Mouse (Mus musculus): Measurements from ENCODE around the gene Dnph1.

Gene Dnph1

DNA sequence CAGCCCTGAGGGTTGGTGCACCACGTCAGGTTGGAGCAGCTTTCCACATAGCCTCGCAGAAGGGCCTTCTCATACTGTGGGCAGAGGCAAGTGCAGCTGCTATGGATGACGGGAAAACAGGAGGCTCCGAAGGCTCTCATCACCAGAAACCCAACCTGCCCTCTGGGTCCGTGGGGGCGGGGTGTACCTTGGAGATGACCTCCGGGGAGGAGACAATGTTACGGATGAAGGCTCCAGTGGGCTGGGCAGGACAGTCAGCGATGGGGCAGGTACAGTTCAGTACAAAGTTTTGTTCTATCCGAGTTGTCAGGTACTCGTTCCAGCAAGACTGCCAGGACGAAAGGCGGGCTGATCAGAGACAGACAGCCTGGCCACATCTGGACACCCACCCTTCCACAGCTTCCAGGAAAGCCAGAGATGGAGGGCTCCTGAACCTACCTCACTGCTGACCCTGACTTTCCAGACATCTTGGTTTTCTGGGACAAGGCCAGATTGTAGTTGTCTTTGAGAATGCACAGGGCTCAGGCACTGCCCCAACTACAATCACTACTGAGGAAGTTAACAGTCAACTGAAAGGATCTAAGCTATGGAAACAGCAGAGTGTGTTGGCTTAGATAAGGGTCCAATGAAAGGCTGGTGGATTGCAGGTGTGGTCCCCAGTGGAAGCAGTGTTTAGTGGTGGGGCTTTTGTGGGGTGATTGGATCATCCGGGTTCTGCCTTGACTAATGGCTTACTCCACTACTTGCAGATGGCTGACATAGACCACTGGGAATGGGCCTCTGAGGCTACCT lies 7.5 kb downstream of the Dnph1 start:
- DNase-seq (ENCODE audit: low read depth): no peak

DNA sequence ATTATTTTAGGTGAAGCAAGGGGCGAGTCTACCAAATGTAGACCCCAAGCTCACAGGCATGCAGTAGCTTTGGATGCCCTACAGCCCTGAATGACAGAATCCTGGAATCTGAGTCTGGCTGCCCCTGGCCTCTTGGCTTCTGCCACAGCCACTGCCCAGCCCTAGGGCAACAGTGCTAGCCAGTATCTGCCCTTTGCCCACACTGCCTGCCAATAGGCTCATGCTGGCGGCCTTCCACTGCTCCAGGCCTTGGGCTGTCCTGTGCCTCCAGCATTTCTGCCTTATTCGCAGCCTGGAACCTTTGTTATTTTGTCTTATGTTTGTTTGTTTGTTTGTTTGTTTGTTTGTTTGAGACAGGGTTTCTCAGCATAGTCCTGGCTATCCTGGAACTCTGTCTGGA lies 9.1 kb downstream of the Dnph1 start:
- no peak for DNase-seq (ENCODE audit: low read depth)

DNA sequence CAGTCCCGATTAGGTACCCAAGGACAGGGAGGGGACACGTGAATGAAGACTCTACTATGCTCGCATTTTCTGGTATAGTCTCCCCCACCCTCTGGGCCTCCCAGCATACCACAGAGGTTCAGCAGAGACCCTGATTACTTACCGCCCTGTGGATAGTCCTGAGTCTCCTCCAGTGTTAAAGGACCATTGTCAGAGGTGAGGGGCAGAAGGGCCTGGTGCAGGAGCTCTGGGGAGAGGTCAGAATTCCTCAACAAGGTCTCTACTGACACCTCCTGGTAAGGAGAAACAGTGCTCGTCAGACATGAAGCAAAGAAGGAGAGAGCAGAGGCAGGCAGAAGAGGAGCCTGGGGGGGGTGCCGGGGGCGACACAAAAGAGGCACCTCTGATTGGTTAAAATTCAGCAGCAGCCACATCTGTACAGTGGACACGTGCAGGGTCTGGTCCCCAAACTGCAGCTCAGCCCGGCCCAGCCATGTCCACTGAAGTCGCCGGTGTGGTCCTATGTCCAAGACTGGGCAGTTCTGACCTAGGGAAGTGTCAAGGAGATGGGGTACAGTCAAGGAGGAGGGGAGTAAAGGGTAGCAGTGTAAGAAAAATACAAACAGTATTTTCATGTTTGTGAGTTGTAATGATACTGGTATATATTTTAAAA lies 14.7 kb downstream of the Dnph1 start:
- no peak for DNase-seq (ENCODE audit: low read depth)

DNA sequence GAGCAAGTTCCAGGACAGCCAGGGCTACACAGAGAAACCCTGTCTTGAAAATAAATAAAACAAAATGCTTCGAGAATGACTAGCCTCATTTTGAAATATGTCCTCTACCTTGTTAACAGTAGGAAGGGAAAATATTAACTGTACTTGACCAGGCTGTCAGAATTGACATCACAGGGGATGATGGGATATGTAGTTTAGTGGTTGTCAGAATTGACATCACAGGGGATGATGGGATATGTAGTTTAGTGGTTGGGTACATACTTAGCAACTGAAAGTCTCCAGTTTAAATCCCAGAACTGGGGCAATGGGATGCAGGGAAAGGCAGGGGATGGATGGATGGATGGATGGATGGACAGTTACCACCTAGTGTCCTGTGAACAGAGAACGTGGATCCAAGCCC lies 16.8 kb downstream of the Dnph1 start:
- no peak for DNase-seq (ENCODE audit: low read depth)

DNA sequence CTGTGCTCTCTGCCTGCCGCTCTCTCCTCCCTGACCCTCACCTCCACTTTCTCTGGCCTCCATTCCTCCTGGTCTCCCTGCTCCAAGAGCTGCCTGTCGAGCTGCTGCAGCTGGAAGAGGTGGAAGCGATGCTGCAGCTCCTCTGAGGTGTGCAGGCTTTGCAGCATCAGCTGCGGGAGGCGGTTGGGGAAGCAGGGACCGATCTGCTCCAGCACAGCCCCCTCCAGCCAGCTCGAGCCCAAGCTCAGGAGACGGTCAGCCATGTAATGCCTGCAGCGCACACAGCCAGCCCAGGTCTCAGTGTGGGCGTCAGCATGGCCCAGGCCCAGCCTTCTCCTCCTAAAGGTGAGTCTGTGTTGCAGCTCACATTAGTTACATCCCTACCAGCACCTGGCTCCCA lies 23.5 kb downstream of the Dnph1 start:
- no peak for DNase-seq (ENCODE audit: low read depth)

DNA sequence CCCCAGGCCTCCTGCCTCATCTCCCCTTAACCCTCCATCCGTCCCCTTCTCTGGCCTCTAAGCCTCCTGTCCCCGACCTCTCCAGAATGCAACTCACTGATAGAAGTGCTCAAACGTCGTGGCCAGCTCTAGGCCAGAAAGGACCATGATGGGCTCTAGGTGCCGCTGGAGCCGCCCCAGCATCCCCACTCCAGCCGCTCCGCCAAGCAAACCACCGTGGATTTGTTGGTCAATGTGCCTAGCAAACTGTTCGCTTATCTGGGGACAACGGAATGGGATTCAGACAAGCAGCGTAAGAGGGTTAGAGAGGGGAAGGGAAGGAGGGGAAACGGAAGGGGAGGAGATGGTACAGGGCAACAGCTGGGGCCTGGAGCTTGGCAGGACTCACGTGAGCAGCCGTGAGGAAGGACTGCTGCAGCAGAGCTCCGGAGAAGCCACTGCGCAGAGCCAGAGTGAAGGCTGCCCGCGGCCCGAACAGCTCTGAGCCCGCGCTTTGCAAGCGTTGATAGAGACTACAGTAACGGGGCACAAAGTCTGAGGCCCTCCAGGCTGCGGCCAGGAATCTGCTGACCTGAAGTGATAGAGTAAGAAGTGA lies 24.0 kb downstream of the Dnph1 start:
- DNase-seq (ENCODE audit: low read depth): no peak

DNA sequence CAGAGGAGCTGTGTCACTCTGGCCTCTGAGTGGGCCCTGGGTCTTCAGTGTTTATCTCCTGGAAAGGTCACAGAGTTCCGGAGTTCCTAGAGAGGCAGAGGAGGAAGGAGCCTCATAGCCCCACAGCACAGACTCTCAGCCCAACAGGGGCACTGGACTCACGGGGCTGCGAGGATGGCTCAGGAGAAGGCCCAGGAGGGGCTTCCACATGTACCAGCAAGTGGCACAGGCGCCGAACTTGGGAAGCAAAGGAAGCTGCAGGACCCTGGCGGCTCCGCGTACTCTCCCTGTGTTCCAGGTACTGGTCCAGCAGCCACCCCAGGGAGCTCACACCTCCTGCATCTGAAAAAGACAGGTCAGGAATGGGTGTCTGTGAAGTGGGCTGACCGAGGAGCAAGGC lies 24.7 kb downstream of the Dnph1 start:
- no peak for DNase-seq (ENCODE audit: low read depth)

DNA sequence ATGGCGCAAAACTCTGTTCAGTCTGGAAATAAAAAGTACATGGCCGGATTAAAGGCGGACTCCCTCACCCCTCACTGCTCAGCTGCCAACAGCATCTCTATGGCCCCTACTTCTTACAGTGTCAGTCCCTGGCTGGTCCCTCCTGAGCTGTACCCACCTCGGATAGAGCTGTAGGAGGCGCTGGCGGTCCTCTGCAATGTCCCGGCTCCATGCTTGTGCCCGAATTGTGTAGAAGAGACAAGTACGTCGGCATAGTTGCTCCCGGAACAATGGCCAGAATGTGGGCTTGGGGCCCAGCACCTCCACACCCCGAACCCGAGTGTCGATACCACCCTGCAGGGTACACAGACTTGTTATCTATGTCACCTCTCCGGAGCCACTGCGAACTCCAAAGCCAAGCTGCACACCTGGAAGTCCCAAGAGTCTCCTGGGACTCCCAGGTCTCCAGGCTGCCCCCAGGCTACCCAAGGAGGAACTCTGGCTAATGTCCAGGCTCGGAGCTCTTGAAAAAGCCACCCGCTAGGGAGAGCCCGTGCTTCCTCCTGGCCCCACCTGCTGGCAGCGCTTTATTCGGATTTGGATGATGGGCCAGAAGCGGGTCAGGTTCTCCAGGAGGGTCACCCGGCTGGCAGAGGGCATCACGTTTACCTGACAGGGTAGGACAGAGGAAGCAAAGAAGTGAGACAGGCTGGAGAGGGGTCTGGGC lies 25.6 kb downstream of the Dnph1 start:
- no peak for DNase-seq (ENCODE audit: low read depth)

DNA sequence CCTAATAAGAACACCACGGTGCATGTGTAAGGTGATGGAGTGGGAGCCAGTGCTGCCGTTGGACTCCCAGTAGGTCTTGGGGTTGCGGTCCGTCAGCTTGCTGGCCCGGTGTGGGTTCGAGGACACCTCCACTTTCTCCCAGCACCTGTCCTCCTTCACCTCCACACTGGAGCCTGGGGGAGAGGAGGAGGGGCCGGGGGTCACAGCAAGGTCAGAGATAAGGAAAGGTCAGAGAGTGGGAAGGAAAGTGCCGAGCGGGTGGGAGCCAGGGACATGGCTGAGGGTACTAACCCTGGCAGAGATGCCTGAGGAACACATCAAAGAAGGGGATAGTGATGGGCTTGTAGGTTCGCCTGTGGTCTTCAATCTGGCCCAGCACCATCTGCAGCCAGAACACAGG lies 28.6 kb downstream of the Dnph1 start:
- DNase-seq (ENCODE audit: low read depth): no peak

DNA sequence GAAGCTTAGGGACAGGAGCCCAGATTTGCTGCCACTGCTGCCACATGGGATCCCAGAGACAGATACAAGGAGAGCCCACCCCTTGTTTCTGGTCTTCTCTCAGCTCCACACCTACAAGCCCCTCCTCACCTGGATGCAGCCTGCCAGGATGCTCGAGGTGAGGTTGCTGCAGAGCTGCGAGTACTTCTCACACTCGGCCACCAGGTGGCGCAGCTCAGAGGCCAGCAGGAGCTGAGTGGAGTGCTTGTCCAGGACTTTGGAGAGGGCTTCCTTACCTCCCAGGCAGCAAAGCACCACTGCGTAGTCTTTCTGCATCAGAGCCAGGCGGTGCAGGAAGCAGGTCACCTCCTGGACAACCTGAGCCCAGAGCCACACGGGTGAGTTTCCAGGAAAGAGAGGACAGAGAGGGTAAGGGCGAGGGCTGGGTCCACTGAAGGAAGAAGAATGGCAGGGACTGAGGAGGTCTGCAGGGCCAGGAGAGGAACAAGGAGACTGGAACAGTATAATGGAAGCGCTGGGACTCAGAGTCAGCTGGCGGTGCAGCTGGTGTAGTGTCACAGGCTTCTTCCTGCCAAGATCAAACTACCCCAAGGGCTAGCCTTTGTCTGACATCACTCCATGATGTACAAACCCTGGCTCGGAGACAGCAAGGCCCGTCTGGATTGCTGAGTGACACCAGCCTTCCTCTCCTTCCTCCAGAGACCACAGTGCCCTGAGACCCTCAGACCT lies 29.2 kb downstream of the Dnph1 start:
- peak; percentile 42 for DNase-seq (ENCODE audit: low read depth)

DNA sequence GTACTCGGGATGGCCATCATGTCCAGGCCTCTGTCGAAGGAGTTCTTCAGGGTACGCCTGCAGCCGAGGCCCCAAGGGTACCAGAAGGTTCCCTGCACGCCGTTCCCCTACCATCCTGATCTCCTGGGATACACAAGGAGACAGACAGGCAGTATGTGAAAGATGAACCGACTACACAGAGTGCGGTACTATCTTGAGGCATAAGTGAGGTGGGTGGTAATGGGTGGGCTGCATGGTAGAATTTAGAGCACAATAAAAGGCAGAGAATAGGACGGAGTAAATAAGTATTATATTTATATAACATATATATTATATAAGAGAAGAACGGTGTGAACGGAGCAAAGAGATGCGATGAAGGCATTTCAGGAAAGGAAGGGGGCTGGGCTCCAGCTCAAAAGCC lies 47.1 kb downstream of the Dnph1 start:
- DNase-seq (ENCODE audit: low read depth): no peak

DNA sequence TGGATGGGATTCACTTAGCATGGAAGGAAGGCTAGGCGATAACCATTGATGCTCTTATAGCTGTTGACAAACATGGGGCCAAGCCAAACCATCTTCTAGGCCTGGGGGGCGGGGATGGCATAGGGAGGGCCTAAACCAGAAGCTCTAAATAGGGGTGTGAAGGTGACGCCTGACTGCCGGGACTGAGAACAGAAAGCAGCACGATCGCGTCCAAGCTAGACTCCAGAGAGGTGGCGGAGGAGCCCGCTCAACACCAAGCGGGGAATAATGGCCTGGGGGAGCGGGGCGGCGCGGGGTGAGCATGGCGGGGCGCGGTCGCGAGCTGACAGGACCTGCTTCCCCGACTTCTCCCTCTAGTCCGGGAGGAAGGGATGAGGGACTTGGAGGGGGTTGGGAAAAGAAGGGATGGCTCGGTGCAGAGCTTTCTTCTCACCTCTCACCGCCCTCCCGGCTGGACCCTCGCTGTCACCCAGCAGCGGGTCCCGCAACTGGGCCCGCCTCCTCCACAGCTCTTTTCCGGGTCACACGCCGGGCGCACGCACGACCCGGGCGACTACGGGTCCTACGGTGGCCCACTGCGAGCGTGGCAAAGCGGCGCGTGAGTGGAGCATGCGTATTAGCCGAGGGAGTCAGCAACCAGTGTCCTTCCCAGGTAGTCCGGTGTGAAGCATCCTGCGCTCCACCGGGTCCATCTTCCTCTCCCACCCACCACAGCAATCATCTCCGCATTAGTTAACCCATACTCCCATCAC lies 49.5 kb downstream of the Dnph1 start, which contains the start of gene Cul9:
TSS of gene Cul9 (minus strand) at position 576 of the 752 bp plus-strand sequence.
- no peak for DNase-seq (ENCODE audit: low read depth)

DNA sequence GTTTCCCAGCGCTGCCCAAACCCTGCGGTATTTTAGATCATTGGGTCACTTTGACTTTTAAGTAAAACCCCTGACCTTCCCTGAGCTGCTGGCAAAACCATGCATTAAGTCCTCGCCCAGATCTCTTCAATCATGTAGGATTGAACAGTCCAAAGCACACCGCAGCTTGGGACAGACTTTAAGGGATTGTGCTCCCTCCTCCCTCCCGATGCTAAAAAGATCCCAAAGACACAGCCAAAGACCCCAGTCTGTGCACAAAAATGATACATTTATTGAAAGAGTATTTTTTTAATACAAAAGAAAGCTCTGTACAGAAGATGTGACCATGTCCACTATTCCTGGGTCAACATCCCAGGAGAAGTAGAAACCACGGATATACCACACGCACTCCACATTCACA lies 50.1 kb downstream of the Dnph1 start:
- no peak for DNase-seq (ENCODE audit: low read depth)

DNA sequence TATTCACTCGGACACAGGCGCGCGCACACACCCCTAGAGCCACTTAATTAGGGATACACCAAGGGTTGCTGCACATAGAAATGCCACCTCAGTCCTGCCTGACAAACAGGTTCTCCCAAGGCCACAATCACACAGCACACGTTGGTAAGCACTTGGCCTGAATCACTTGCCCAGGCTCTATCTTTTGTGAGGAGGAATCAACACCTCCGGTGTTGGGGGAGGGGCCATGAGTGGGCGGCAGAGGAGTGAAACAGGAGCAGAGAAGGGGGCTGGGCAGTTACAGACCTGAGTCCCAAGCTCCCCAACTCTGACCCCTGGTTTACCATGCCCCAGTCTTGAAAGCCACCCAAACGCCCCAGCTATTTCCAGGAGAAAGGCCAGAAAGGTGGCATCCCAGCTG lies 50.5 kb downstream of the Dnph1 start:
- no peak for DNase-seq (ENCODE audit: low read depth)

DNA sequence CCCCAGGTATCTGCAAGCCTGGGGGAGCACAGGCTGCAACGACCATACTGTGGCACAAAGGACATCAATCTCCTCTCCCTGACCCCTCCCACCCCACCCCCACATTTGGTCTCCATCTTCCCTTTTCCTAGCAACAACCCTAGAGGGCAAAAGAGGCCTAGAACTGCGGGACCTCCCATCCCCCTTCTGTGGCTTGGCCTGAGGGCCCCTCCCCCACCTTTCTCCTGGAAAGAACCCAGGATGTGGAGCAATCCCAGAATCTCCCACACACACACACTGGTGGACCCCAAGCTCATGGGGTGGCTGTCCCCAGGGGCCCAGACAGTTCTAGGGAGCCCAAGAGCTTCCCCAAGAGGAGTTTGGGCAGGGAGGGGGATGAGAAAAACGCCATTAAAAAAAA lies 51.4 kb downstream of the Dnph1 start:
- DNase-seq (ENCODE audit: low read depth): no peak

DNA sequence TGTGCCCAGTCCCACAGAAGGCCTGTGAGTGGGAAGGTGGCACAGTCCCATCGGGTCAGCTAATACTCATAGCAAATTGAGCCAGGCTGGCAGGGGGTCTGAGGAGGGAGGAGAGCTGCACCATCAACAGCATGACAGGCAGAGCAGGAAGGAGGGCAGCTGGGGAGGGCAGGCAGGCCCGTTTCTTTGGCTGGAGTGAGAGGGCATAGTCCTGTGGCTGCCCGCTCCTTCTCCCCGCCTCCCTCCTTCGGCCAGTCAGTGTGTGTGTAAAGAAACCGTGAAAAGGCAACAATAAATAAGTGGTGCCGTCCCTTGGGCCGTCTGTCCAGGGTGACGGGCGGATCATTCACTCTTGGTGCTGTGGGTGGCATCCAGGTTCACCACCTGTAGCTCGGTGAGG lies 52.2 kb downstream of the Dnph1 start:
- no peak for DNase-seq (ENCODE audit: low read depth)

DNA sequence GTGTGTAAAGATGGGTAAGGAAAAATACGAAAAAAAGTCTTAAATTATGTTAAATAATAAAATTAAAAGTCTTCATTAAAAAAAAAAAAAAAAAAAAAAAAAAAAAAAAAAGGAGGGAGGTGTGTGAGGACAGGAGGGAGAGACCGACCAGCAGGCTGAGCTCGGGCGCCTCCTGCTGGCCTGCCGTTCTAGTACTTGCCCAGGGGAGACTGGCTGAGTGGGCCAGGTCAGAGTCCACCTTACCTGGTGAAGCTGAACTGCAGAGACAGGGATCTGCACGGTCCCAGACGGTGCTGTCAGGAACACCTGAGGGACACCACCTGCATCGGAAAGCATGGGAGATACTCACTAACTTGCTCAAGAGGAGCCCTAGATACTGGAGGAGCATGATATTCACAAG lies 52.7 kb downstream of the Dnph1 start:
- no peak for DNase-seq (ENCODE audit: low read depth)

Data from c-Kit-positive CD71-positive TER-119-negative erythroid progenitor cells, embryonic 14.5 days (primary cell).